Mouse (Mus musculus): ENCODE measurements around the gene Tbc1d25.

Tbc1d25 gene

DNA sequence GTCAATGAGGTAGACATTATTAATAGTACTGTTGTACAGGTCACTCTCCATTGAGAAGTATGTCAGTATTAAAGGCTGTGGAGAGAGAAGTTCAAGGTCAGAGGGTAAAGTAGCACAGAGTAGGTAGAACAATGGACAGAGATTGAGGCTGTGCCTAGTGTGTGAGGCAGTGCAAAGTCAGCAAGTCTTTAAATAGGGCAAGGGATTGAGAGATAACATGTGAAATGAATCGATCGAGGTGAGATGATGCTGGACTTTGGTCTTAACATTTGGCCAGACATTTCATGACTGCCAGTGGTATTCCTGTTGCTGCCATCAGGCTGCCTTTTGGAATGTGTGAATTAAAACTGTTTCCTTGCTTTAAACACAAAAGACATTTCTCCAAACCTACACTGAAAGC lies 2.9 kb upstream of the Tbc1d25 start:
- no peak for DNase-seq

DNA sequence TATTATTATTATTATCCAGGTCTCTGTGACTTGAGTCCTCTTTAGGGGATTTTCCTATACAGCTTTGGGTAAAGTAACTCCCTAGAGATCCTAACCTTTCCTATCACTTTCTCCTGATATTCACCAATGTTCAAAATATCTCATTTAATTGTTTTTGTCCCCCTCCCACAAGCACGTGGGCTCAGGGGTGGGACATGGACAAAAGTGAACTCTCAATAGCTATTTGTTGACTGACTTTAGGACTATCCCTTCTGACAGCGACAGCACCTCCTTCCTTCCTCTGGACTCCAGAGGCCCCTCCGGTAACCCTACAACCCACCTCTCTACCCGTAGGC lies 845 bp downstream of the Tbc1d25 start:
- no peak for DNase-seq

DNA sequence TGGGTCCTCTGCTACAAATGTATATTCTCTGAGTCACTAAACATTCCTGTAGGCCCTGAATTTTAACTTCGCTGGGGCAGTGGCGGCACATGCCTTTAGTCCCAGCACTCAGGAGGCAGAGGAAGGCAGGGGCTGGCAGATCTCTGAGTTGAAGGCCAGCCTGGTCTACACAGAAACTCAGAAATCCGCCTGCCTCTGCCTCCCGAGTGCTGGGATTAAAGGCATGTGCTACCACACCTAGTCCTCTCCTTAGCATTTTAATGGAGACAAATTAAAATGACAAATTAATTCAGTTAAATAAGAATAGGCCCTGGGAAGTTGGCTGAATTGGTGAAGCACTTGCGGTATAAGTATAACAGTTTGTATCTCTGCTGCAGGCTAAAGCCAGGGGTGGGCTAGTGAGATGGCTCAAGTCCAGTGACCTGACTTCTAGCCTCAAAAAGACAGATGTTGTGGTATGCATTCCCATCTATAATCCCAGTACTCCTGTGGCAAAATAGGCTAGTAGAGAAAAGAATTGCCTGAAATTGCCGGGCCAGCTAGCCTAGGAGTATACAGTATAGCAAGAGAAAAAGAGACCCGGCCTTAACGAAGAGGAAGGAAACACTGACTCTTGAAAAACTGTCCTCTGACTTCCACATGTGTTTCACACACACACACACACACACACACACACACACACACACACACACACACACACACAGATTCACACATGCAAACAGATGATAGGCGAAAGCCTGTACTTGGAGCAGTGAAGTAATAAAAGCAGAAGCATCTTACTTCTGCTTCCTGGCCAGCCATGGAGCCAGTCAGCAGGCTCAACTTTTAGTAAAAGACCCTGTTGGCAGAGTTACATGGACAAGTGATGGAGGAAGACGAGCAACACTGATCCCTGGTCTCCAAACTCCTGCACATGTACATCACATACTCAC lies 8.0 kb downstream of the Tbc1d25 start:
- no peak for DNase-seq

DNA sequence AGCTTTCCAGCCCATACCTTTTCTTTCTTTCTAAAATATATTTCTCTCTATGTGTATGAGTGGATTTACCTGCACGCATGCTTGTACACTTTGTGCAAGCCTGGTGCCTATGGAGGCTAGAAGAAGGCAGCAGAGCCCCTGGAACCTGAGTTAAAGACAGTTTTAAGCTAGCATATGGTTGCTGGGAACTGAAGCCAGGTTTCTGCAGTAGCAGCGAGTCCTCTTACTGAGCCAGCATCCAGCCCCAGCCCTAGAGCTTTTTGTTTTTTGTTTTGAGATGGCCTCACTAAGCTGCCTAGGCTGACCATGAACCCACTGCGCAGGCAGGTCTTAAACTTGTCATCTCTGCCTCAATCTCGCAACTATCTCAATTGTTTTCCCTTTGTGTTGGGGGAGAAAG lies 11.5 kb downstream of the Tbc1d25 start:
- DNase-seq, result no peak

DNA sequence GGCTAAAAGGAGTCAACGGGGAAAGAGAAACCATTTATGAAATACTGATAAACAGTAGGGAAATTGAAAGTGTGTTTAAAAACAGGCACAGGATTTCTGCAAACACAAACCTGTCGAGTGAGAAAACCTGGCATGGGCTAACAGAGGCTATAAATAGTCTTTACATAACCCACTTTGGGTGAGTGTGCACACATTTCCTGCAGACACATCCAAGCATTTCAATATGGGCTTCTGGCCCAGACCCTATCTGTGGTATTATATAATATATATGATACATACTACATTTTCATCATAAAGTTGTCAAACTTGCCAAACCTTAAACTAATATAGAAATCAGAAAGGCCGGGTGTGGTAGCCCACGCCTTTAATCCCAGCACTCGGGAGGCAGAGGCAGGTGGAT lies 12.9 kb downstream of the Tbc1d25 start:
- no peak for DNase-seq

- DNase-seq, result peak; percentile 72 to 82
These were observed 30.6 kb downstream of the Tbc1d25 start, which contains the start of gene Rbm3 for GRCm38 (mm10) chrX:8145153-8145991. Rbm3 (minus strand) TSS chrX:8145880.

GRCm38 (mm10) chrX:8143750-8144149 lies 32.2 kb downstream of the Tbc1d25 start:
- peak in 1 of 2 experiments; percentile 16 for DNase-seq

- no peak for DNase-seq
These were observed 33.0 kb downstream of the Tbc1d25 start for GRCm38 (mm10) chrX:8142948-8143347.

- DNase-seq, result no peak
These were observed 34.9 kb downstream of the Tbc1d25 start for GRCm38 (mm10) chrX:8141058-8141457.

- DNase-seq, result no peak
These were observed 35.5 kb downstream of the Tbc1d25 start for GRCm38 (mm10) chrX:8140446-8140845.

DNA sequence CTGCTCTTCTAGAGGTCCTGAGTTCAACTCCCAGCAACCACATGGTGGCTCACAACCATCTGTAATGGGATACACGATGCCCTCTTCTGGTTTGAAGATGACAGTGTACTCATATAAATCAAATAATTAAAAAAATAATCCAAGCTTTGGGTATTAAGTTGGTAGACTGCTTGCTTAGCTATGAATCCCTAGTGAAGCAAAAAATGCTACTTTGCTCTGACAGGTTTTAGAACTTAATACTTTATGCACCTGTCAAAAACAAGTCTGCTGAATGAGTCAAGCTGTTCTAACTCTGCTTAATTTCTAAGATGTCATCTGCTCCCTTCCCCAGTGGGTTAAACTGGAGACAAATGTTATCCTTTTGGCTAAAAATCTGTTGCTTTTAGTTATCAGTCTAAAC lies 36.5 kb downstream of the Tbc1d25 start:
- no peak for DNase-seq

DNA sequence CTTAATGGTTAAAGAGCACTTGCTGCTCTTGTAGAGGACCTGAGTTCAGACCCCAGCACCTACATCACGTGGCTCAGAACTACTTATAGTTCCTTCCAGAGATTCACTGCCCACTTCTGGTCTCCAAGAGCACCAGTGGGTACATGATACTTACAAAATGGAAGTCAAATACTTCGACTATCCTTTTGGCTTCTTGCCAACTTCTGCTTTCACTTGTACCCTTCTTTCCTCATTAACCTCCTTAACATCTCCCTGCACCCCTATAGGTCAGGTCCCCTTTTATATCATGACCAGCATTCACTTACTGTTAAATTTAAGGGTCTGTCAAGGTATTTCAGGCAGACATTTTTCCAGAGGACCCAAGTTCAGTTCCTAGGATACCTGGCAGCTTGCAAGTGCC lies 40.1 kb downstream of the Tbc1d25 start:
- DNase-seq, result no peak

DNA sequence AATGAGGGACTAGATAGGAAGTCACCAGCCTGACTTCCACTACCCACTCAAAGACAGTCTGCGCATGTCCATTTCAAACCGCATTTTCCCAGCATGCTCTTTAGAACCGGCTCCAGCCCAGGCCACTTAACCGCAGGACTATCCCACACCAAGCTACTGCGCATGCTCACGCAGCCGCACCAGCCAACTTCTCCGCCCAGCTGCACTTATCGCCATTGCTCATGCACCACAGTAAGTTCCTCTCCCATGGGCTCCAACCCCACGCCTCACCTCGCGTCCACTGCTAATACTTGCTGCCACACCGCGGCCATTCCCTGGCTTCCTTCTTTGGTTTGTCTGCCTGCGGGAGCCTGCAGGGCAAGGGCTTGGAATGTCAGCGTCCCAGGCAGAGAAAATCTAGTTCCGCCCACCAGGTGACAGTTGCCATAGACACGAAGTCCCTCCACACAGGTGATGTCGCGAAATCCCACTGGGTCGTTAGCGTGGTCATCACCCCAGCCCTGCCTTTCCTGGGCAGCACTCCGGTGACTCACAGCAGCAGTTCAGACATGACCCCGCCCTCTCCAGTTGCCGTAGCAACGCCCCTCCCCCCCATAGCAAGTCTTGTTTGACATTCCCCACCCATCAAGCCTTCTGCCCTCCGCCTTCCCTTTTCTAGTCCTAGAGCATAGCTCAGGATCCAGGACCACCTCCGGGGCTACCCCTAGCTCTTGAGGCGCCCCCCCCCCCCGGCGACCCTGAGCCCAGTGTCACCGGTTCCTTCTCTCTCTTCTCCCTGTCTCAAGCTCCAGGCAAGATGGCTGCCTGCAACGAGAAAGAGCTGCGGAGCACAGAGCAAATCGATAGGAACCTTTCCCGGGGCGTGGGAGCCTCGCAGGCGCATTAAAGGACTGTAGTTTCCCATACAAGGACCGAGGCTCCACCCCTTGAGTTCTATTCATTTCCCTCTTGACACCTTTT lies 43.7 kb downstream of the Tbc1d25 start, which contains the start of gene Wdr13:
Wdr13 (minus strand) TSS at position 876 of the 960 bp plus-strand sequence.
- peak; percentile 76 to 84 for DNase-seq

- DNase-seq, result no peak
These were observed 44.6 kb downstream of the Tbc1d25 start for GRCm38 (mm10) chrX:8131393-8131792.

GRCm38 (mm10) chrX:8125235-8125634 lies 50.7 kb downstream of the Tbc1d25 start:
- no peak for DNase-seq

DNA sequence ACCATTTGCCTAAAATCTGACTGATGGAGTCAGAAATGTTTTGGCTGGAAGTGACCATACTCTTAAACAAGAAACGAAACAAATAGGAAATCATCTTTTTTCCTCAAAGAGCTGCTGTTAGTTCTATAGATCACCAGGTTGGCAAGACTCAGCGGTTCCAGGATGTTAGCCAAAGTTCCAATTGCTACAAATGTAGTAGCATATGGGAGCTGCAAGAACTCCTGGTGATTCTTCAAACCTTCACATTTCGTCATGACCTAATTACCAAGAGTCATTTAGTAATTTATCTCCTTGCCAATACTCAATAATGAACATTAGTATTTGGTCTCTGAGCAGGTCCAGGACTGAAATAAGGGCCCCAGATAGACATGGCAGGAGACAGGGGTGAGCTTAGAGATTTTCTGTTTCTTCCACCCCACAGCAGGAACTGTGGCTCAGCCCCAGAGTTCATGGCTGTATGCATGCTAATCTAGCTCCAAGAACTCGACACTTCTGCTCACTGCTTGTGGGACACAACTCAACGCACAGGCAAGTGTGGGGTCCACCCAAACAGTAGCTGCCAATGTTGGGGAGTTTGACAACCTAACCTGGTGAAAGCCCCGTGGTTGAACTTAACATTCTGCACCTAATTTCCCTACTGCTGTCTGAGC lies 52.0 kb downstream of the Tbc1d25 start:
- DNase-seq, result no peak

GRCm38 (mm10) chrX:8117264-8117663 lies 58.7 kb downstream of the Tbc1d25 start:
- DNase-seq, result no peak

GRCm38 (mm10) chrX:8115275-8115674 lies 60.7 kb downstream of the Tbc1d25 start:
- DNase-seq, result no peak

DNA sequence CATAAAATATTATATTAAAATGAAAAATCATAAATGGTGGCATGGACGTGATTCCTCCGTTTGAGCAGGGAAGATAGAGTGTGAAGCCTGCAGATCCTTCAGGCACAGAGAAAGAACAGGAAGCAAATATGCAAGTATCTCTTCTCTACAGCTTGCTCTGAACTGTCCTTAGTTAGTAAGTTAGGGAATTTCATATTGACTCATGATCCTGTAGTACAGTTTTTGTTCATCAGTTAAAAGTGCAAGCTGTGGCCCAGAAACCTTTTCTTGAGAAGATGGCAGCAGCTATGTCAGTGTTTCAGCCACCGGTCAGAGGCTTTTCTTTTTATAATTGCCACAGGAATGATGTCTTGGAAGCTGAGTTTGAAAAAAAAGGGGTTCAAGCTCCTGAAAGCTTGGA lies 71.0 kb downstream of the Tbc1d25 start:
- no peak for DNase-seq
